Mouse (Mus musculus): ENCODE measurements around the gene Gm14743. TPM values are rescaled to one million over a fixed set of nuclear protein-coding genes. Genes with fewer than 3 reads are reported as not detected.

Gm14743 gene
- polyA plus RNA-seq (2017; shearing (Covaris generic)) = not detected

DNA sequence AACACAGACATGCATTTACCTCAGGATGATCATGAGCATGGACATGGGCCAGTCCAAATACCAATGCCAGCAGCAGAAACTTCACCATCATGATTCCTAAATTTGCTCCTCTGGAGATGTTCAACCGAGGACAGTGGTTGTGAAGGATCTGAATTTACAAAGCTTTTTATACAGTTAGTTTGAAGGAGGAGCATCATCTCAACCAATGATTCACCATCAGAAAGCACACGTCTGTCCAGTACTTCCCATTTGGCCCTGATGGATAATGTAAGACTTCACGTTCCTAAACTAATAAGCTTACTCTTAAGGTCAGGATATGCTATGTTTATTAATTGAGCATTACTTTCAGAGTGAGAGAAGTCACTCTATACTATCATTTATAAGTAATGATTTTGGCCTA lies at the start of gene Gm14743:
Gene Gm14743 (minus strand): TSS at position 101 of the 400 bp plus-strand sequence.

Other genes with a start within 250 kb of the Gm14743 start
- gene Obp1a, start 154.5 kb downstream of the Gm14743 start, polyA plus RNA-seq (2017; shearing (Covaris generic)) = not detected
- not detected for gene Gm5938, start 120.5 kb downstream of the Gm14743 start, polyA plus RNA-seq (2017; shearing (Covaris generic))
- not detected for gene Obp1b, start 59.1 kb downstream of the Gm14743 start, polyA plus RNA-seq (2017; shearing (Covaris generic))
- gene 4930480E11Rik, start 123.7 kb upstream of the Gm14743 start, polyA plus RNA-seq (2017; shearing (Covaris generic)) = not detected

Measured in CD4-positive, CD25-positive, alpha-beta regulatory T cell (primary cell).